Mouse (Mus musculus) lung, postnatal 10 days (tissue): Measurements from ENCODE around the gene Gm45716.

Source experiments
- DNase-seq: peaks from one replicate; pipeline ENCODE4 v3.0.0; 2021

Gene Gm45716

DNA sequence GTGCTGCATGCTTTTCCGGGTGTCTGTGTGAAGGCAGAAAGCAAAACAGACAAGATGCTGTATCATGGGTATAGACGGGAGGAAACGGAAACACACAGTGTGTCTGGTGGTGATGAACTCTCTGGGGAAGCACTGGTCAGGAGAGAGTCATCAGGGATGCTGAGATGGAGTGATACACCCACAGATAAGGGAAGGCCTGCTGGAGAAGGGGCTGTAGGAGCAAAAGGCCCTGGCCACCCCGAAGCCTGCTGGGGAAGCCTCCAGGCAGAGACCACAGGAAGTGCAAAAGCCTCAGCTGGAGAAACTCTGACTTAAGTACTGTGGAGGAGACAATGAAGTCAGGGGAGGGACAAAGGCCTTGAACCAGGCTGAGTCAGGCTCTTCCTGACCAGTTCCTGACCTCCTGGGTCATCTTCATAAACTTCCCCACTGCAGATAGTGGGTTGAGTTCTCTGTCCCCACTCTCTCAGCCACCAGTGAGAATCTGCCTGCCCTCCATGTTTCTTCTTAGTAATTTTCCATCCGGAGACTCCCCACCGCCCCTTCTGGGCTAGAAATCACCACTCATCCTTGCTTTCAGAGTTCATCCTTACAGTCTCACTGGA, 99.2 kb downstream of the Gm45716 start:
- no peak for DNase-seq

DNA sequence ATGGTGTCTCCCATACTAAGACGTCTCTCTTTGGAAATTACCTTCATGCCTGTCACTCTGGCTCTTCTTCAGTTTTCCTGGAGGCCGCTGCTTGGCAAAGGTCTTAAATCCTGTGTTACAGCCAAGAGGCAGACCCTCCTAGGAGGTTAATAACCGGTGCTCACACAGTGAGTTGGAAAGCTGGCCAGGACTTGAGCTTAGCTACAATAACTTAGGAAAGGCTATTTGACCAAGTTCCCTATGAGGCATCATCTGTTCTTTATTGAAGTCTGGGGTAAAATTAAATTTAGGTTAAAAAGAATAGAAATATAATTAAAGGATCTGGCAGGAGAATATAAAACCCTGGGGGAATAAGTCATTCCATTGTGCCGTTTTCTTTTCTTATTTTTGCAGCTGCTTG, 103.7 kb downstream of the Gm45716 start:
- DNase-seq: no peak

DNA sequence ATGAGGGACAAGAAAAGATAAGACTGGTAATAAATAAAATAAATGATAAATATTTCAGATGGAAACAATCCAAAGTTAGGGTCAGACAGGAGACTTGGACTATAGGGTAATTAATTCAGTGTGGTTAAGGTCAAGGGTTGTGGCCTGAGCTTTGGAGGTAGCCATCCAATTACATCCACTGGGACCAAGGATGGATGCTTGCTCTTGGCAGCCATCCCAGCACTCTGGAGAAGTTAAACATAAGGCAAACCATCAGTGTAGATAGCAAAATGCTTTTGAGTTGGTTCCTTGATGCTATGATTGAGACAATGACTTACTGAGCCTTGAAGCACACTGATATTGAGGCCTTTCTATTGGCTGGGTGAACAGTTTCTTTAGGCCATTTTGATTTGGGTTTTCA, 105.3 kb downstream of the Gm45716 start:
- no peak for DNase-seq

DNA sequence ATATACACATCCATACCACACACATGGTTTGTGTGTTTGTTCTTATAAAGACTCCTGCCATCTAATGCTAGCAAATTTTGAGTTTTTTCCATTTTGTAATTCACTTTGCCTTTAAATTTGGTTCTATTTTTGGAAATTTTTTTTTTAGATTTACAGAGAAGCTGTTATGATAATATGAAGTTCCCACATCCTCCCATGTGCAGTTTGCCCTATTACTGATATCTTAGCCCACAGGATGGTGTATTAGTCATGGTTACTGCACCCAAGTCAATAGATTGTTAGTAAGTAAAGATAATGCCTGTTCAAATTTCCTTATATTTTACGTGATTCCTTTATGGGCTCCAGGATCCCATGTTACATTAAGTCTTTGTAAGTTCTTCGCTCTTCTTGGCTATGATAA, 107.1 kb downstream of the Gm45716 start:
- DNase-seq: no peak
